Mouse (Mus musculus) MEL (cell line): ENCODE data around the gene Dusp2. TPM values are rescaled to one million over a fixed set of nuclear protein-coding genes. Genes with fewer than 3 reads are reported as not detected.

ENCODE experiments used
- DNase-seq: peaks from one replicate; pipeline ENCODE4 v3.0.0; 2011; ENCODE audit warnings: low read depth, low spot score
- H3K27ac ChIP-seq: 2 replicates; pipeline ENCODE4 v1.5.1; 2012; ENCODE audit warnings: low read depth, mild to moderate bottlenecking, control low read depth, low read length, moderate library complexity; ENCODE audit not compliant: control insufficient read depth
- H3K27me3 ChIP-seq, 2 experiments: fragments of 150-350 bp in 1 of 2; sonication (generic) in 1 of 2; 2 replicates each; pipeline ENCODE4 v1.6.1; 2012; ENCODE audit warnings: low read length in 2 of 2, mild to moderate bottlenecking in 2 of 2, improper control_type of control experiment in 1 of 2, moderate library complexity in 1 of 2; ENCODE audit not compliant: insufficient read depth in 2 of 2, control insufficient read depth in 1 of 2
- H3K36me3 ChIP-seq, 2 experiments: 2 replicates each; pipeline ENCODE4 v1.6.1; 2012 to 2014; ENCODE audit warnings: low read length in 2 of 2, improper control_type of control experiment in 1 of 2, inconsistent platforms in 1 of 2, mild to moderate bottlenecking in 1 of 2; ENCODE audit not compliant: insufficient read depth in 2 of 2, control insufficient read depth in 1 of 2
- H3K4me1 ChIP-seq, 2 experiments: fragments of 150-350 bp in 1 of 2; sonication (generic) in 1 of 2; 2 replicates each; pipeline ENCODE4 v1.6.1; 2012; ENCODE audit warnings: low read length in 2 of 2, improper control_type of control experiment in 1 of 2, mild to moderate bottlenecking in 1 of 2; ENCODE audit not compliant: insufficient read depth in 2 of 2, control insufficient read depth in 1 of 2
- H3K4me3 ChIP-seq, 2 experiments: fragments of 150-350 bp in 1 of 2; sonication (generic) in 1 of 2; 2 replicates each; pipeline ENCODE4 v1.5.1; 2012; ENCODE audit warnings: low read depth in 2 of 2, low read length in 2 of 2, mild to moderate bottlenecking in 2 of 2, moderate library complexity in 2 of 2, control low read depth in 1 of 2, improper control_type of control experiment in 1 of 2; ENCODE audit not compliant: control insufficient read depth in 1 of 2, insufficient read depth in 1 of 2
- H3K79me2 ChIP-seq: 2 replicates; pipeline ENCODE4 v1.6.1; 2012; ENCODE audit warnings: mild to moderate bottlenecking, low read length, moderate library complexity; ENCODE audit not compliant: control insufficient read depth, poor library complexity, insufficient read depth
- H3K9ac ChIP-seq: 2 replicates; pipeline ENCODE4 v1.6.1; 2012; ENCODE audit warnings: low read depth, mild to moderate bottlenecking, control low read depth, low read length, moderate library complexity; ENCODE audit not compliant: control insufficient read depth, poor library complexity, severe bottlenecking
- H3K9me3 ChIP-seq: fragments of 150-350 bp; sonication (generic); replicated peaks from 2 replicates; pipeline ENCODE4 v1.6.1; 2012; ENCODE audit warnings: mild to moderate bottlenecking, low read length, improper control_type of control experiment, moderate library complexity; ENCODE audit not compliant: insufficient read depth
- CHD2 ChIP-seq: IDR thresholded peaks from 2 replicates; pipeline ENCODE4 v1.6.1; 2011; ENCODE audit warnings: low read length, improper control_type of control experiment
- CTCF ChIP-seq, 3 experiments: IDR thresholded peaks in 2 of 3; conservative IDR thresholded peaks in 1 of 3; 2 replicates each; pipeline ENCODE4 v1.5.1; 2011 to 2012; ENCODE audit warnings: low read length in 3 of 3, low read depth in 2 of 3, mild to moderate bottlenecking in 2 of 3, improper control_type of control experiment in 1 of 3, inconsistent platforms in 1 of 3, mixed read lengths in 1 of 3, moderate library complexity in 1 of 3; ENCODE audit not compliant: control insufficient read depth in 1 of 3, insufficient read depth in 1 of 3, poor library complexity in 1 of 3, severe bottlenecking in 1 of 3
- E2F4 ChIP-seq: IDR thresholded peaks from 2 replicates; pipeline ENCODE4 v1.6.1; 2011; ENCODE audit warnings: low read depth, low read length, improper control_type of control experiment, borderline replicate concordance
- ELF1 ChIP-seq: IDR thresholded peaks from 2 replicates; pipeline ENCODE4 v1.6.1; 2014; ENCODE audit warnings: low read depth, mild to moderate bottlenecking, inconsistent platforms, low read length, improper control_type of control experiment, moderate library complexity
- EP300 ChIP-seq, 2 experiments: IDR thresholded peaks; 2 replicates each; pipeline ENCODE4 v1.6.1; 2011; ENCODE audit warnings: improper control_type of control experiment in 2 of 2, low read length in 2 of 2, low read depth in 1 of 2, mild to moderate bottlenecking in 1 of 2
- ETS1 ChIP-seq: IDR thresholded peaks from 2 replicates; pipeline ENCODE4 v1.6.1; 2012; ENCODE audit warnings: low read depth, mild to moderate bottlenecking, inconsistent platforms, low read length, improper control_type of control experiment, moderate library complexity
- GATA1 ChIP-seq: IDR thresholded peaks from 2 replicates; pipeline ENCODE4 v1.6.1; 2011; ENCODE audit warnings: low read depth, low read length, improper control_type of control experiment
- HCFC1 ChIP-seq: IDR thresholded peaks from 2 replicates; pipeline ENCODE4 v1.6.1; 2012; ENCODE audit warnings: low read depth, mild to moderate bottlenecking, inconsistent platforms, low read length, improper control_type of control experiment, moderate library complexity
- JUND ChIP-seq: IDR thresholded peaks from 2 replicates; pipeline ENCODE4 v1.6.1; 2011; ENCODE audit warnings: low read depth, mild to moderate bottlenecking, improper control_type of control experiment, low read length
- KAT2A ChIP-seq: conservative IDR thresholded peaks from 2 replicates; pipeline ENCODE4 v1.6.1; 2012; ENCODE audit warnings: low read depth, low read length, improper control_type of control experiment, inconsistent platforms
- MAZ ChIP-seq: IDR thresholded peaks from 2 replicates; pipeline ENCODE4 v1.6.1; 2012; ENCODE audit warnings: low read depth, mild to moderate bottlenecking, inconsistent platforms, low read length, improper control_type of control experiment
- MXI1 ChIP-seq: IDR thresholded peaks from 2 replicates; pipeline ENCODE4 v1.6.1; 2011; ENCODE audit warnings: mild to moderate bottlenecking, low read depth, low read length, improper control_type of control experiment
- MYB ChIP-seq: IDR thresholded peaks from 2 replicates; pipeline ENCODE4 v1.6.1; 2011; ENCODE audit warnings: mild to moderate bottlenecking, low read depth, low read length, improper control_type of control experiment
- POLR2A ChIP-seq, 2 experiments: IDR thresholded peaks; 2 replicates each; pipeline ENCODE4 v1.6.1; 2011 to 2012; ENCODE audit warnings: low read length in 2 of 2, mild to moderate bottlenecking in 2 of 2, control low read depth in 1 of 2, improper control_type of control experiment in 1 of 2, low read depth in 1 of 2, moderate library complexity in 1 of 2; ENCODE audit not compliant: control insufficient read depth in 1 of 2, insufficient read depth in 1 of 2, poor library complexity in 1 of 2
- POLR2AphosphoS2 ChIP-seq: IDR thresholded peaks from 2 replicates; pipeline ENCODE4 v1.6.1; 2011; ENCODE audit warnings: low read length, improper control_type of control experiment
- POLR2AphosphoS5 ChIP-seq: IDR thresholded peaks from 2 replicates; pipeline ENCODE4 v1.6.1; 2012; ENCODE audit warnings: low read depth, borderline replicate concordance, mild to moderate bottlenecking, inconsistent platforms, low read length, moderate library complexity, mixed read lengths
- SIN3A ChIP-seq: IDR thresholded peaks from 2 replicates; pipeline ENCODE4 v1.6.1; 2012; ENCODE audit warnings: low read length, improper control_type of control experiment, inconsistent platforms
- SMC3 ChIP-seq: IDR thresholded peaks from 2 replicates; pipeline ENCODE4 v1.6.1; 2011; ENCODE audit warnings: low read depth, low read length, improper control_type of control experiment
- TCF12 ChIP-seq: IDR thresholded peaks from 2 replicates; pipeline ENCODE4 v1.6.1; 2014; ENCODE audit warnings: low read depth, mild to moderate bottlenecking, inconsistent platforms, low read length, improper control_type of control experiment, moderate library complexity
- UBTF ChIP-seq: IDR thresholded peaks from 2 replicates; pipeline ENCODE4 v1.6.1; 2012; ENCODE audit warnings: low read depth, mild to moderate bottlenecking, inconsistent platforms, low read length, improper control_type of control experiment, moderate library complexity, borderline replicate concordance; ENCODE audit not compliant: insufficient read depth
- ZKSCAN1 ChIP-seq: IDR thresholded peaks from 2 replicates; pipeline ENCODE4 v1.6.1; 2012; ENCODE audit warnings: low read depth, mild to moderate bottlenecking, inconsistent platforms, low read length, improper control_type of control experiment, moderate library complexity
- ZMIZ1 ChIP-seq: IDR thresholded peaks from 2 replicates; pipeline ENCODE4 v1.6.1; 2012; ENCODE audit warnings: low read depth, mild to moderate bottlenecking, inconsistent platforms, low read length, improper control_type of control experiment, moderate library complexity
- polyA plus RNA-seq, 2 experiments: library from polyadenylated mRNA; stranded (reverse) in 1 of 2; unstranded in 1 of 2; fragments of >175 nt in 1 of 2; fragments of >200 nt in 1 of 2; gene quantifications; 2 replicates each; pipeline versions ENCODE4 v1.2.1 to v1.2.4; 2012; ENCODE audit warnings: low replicate concordance in 2 of 2, low read depth in 1 of 2; ENCODE audit not compliant: insufficient read length in 2 of 2, insufficient read depth in 1 of 2, missing spikeins in 1 of 2
- total RNA-seq: library from RNA; depleted of rRNA; stranded (reverse); fragments of 300-350 nt; gene quantifications from 2 replicates; pipeline ENCODE4 v1.2.3, GENCODE M21; 2012

Gene Dusp2
- total and polyA plus RNA-seq, 3 experiments, result 10.4 to 11.6 TPM; not detected in 1

DNA sequence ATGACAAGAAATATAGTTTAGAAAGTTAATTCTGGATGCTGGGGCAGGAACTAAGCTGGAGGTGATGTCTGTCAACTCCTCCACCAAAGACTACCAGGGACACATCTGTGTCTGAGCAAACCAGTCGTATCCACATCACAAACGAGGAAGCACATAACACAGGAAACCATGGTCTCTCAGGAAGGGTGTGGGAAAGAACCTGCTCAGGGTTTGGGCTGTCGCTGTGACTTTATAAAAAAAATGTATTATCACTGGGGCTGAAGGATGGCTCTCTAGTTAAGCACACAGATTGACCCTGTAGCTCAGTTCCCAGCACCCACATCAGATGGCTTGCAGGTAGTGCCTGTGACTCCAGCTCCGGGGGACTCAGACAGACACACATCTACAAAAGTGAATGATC lies 16.9 kb upstream of the Dusp2 start:
- Histone ChIP-seq H3K27ac (no peak overlapping the region), H3K27me3 (peaks cover 0 to 2% of the 10 kb centered on the region in 2 experiments; a peak in 1 of 4 replicates), H3K4me3 (no peak overlapping the region), H3K36me3 (no peaks in the 10 kb centered on the region), H3K9ac (no peak overlapping the region), H3K79me2 (no peaks in the 10 kb centered on the region), H3K9me3 (no peaks in the 10 kb centered on the region), H3K4me1 (no peaks in the 10 kb centered on the region)
- TF ChIP-seq MYB (no peak), EP300 (IDR thresholded peaks at IDR 0.05; ENCODE audit: low read depth in 1 of 2, low read length in 2 of 2) (no peak), HCFC1 (no peak), SIN3A (no peak), ZMIZ1 (no peak), POLR2AphosphoS5 (no peak)
- DNase-seq, result no peak

DNA sequence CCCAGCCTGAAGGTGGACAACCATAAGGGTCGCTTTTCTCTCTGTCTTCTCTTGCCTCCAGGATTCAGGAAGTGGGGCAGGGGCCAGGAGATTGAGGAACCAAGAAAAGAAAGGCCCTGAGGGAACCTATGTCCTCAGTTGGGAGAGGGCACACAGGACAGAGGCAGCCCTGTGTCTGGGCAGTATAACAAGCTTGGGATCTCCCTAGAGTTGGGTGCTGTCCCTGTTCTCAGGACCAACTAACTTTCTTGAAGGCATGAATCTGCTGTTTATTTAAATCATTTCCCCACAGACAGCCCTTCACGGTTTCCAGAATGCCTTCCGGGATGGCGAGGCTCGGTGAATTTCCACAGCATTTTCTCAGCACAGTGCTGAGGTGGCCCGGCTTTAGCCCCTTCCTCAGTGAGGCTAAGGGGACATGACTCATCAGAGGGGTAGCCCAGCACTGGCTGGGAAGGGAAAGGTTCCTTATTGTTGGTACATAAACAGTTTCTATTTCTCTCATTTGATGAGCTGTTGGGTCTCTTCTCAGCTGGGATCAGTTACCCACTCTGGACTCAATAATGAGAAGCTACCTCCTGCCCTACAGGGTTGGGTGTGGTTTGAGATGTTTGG lies 13.2 kb upstream of the Dusp2 start:
- Histone ChIP-seq H3K79me2 (no peaks in the 10 kb centered on the region), H3K9me3 (no peaks in the 10 kb centered on the region), H3K9ac (no peak overlapping the region), H3K27ac (no peak overlapping the region), H3K4me1 (0 out of 4 replicates have a peak, but pooled peaks cover 0 to 3% of the 10 kb centered on the region in 2 experiments), H3K4me3 (no peak overlapping the region), H3K36me3 (no peaks in the 10 kb centered on the region), H3K27me3 (peaks cover 0 to 2% of the 10 kb centered on the region in 2 experiments; a peak in 1 of 4 replicates)
- DNase-seq, result no peak
- TF ChIP-seq ELF1 (no peak), UBTF (no peak), POLR2A (IDR thresholded peaks at IDR 0.05; ENCODE audit: control insufficient read depth in 1 of 2, insufficient read depth in 1 of 2, low read depth in 1 of 2, low read length in 2 of 2, poor library complexity in 1 of 2) (no peak), MAZ (no peak), E2F4 (no peak), GATA1 (no peak), ZKSCAN1 (no peak), ETS1 (no peak), SIN3A (no peak), POLR2AphosphoS5 (no peak), CTCF (IDR thresholded peaks at IDR 0.05 in 2 of 3, conservative IDR thresholded peaks at IDR 0.05 in 1 of 3; ENCODE audit: control insufficient read depth in 1 of 3, insufficient read depth in 1 of 3, low read depth in 2 of 3, low read length in 3 of 3, poor library complexity in 1 of 3, severe bottlenecking in 1 of 3) (no peak), JUND (no peak), CHD2 (no peak), POLR2AphosphoS2 (no peak), KAT2A (no peak), EP300 (IDR thresholded peaks at IDR 0.05; ENCODE audit: low read depth in 1 of 2, low read length in 2 of 2) (no peak), MYB (no peak), MXI1 (no peak), SMC3 (no peak), TCF12 (no peak)
